Mouse (Mus musculus) lung, postnatal 0 days (tissue): ENCODE results near the gene Plcb1.

Source experiments
- CTCF ChIP-seq: IDR thresholded peaks from 2 replicates; pipeline ENCODE4 v1.5.1; 2016; ENCODE audit warnings: antibody characterized with exemption, mild to moderate bottlenecking
- EP300 ChIP-seq: IDR thresholded peaks from 2 replicates; pipeline ENCODE4 v1.6.1; 2016; ENCODE audit warnings: antibody characterized with exemption, mild to moderate bottlenecking, control low read depth

GRCm38 (mm10) chr2:135370259-135370835 lies 584.5 kb downstream of the Plcb1 start:
- TF ChIP-seq CTCF: no peak
- no peak for TF ChIP-seq EP300
